ENCODE assay signal across 9 mouse cellular contexts in the genomic region with DNA sequence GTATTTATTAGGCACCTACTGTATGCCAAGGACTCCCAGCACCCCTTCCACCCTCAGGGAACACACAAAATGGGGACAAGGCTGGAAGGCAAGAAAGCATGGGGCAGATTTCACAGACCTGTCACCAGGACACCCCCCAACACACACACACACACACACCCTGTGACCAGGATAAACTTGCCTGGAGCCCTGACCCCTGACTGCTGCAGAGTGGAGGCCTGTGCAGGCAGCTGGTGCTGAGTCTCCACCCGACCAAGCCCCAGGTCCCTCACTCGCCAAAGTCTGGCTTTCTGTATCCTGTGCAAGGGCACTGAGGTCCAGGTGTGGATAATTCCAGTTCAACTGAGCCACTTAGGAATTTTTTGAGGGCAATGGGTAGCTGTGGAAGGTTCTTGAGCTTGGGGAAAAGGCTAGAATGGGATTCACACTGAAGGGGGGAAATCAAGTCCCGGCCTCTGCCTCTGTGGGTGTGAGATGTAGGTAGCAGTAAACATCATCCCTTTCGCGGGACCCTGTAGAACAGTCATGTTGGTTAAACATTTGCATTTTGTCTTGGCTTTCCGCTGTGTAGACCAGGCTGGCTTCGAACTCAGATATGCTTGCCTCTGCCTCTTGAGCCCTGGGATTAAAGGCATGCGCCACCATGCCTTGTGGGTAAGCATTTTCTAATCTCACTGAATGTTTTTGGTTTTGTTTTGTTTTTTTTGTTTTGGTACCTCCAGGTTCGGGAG. TPM values are rescaled to one million over a fixed set of nuclear protein-coding genes. Genes with fewer than 3 reads are reported as not detected.
DNase-seq lines count a peak whose midpoint lies in the region; ATAC-seq lines count a peak whose summit lies in the region.
"Had no signal": no experiment of that assay in that cellular context is flagged by ENCODE, and none has a peak within 500 bp of the region (broad histone marks: within the 10 kb centered on the region; RNA-seq: fewer than 3 reads in every experiment).

No protein-coding gene starts in this region.

- H3K9ac ChIP-seq in hindbrain, embryonic 11.5 days (ENCODE audit: low read depth, low read length): no peak overlapping the region
- no peak overlapping the region for H3K9ac ChIP-seq in hindbrain, embryonic 16.5 days (ENCODE audit: low read depth, low read length)
- H3K9ac ChIP-seq in embryonic facial prominence, embryonic 13.5 days: no peak overlapping the region
- no peak overlapping the region for H3K9ac ChIP-seq in limb, embryonic 13.5 days

- no peak for DNase-seq in hindbrain, embryonic 11.5 days (ENCODE audit: low spot score)
- peak; percentile 42 for DNase-seq in NIH3T3 (ENCODE audit: low read depth)
- no peak for DNase-seq in spleen, adult 12 weeks (ENCODE audit: low spot score)
- no peak for DNase-seq in MN1 (ENCODE audit: low spot score)
- DNase-seq: layer of hippocampus, adult 9-11 months had no signal

- no peak overlapping the region for H3K4me3 ChIP-seq in hindbrain, embryonic 11.5 days (ENCODE audit: low read depth, low read length)
- no peak overlapping the region for H3K4me3 ChIP-seq in hindbrain, embryonic 16.5 days (ENCODE audit: low read length)
- no peak overlapping the region for H3K4me3 ChIP-seq in embryonic facial prominence, embryonic 13.5 days
- H3K4me3 ChIP-seq in limb, embryonic 13.5 days: no peak overlapping the region

- H3K27me3 ChIP-seq in hindbrain, embryonic 11.5 days (ENCODE audit: control insufficient read depth, insufficient read depth, low read length): peaks cover 66% of the 10 kb centered on the region
- peaks cover 13% of the 10 kb centered on the region; the same call in 1 of the 2 replicates for H3K27me3 ChIP-seq in hindbrain, embryonic 16.5 days (replicated peaks; ENCODE audit: control insufficient read depth, insufficient read depth, low read length)
- peaks cover 10% of the 10 kb centered on the region; the same call in 1 of the 2 replicates for H3K27me3 ChIP-seq in embryonic facial prominence, embryonic 13.5 days
- H3K27me3 ChIP-seq in limb, embryonic 13.5 days: peaks cover 34% of the 10 kb centered on the region

- H3K4me2 ChIP-seq in hindbrain, embryonic 11.5 days (replicated peaks; ENCODE audit: low read depth, low read length): no peak overlapping the region
- H3K4me2 ChIP-seq in hindbrain, embryonic 16.5 days (ENCODE audit: low read length): no peak overlapping the region
- no peak overlapping the region for H3K4me2 ChIP-seq in embryonic facial prominence, embryonic 13.5 days
- H3K4me2 ChIP-seq in limb, embryonic 13.5 days (replicated peaks): peak overlapping the region; percentile 68

- peak overlapping the region; percentile 67 for H3K27ac ChIP-seq in hindbrain, embryonic 11.5 days (ENCODE audit: low read depth, low read length)
- no peak overlapping the region for H3K27ac ChIP-seq in hindbrain, embryonic 16.5 days (ENCODE audit: low read depth, low read length)
- peak overlapping the region; percentile 95 for H3K27ac ChIP-seq in embryonic facial prominence, embryonic 13.5 days
- H3K27ac ChIP-seq in limb, embryonic 13.5 days: peak overlapping the region; percentile 92

- no peaks in the 10 kb centered on the region for H3K36me3 ChIP-seq in hindbrain, embryonic 11.5 days (ENCODE audit: control insufficient read depth, insufficient read depth, low read length)
- H3K36me3 ChIP-seq in hindbrain, embryonic 16.5 days (ENCODE audit: control insufficient read depth, insufficient read depth, low read length): peaks cover 15% of the 10 kb centered on the region
- H3K36me3 ChIP-seq in embryonic facial prominence, embryonic 13.5 days: peaks cover 30% of the 10 kb centered on the region
- peaks cover 30% of the 10 kb centered on the region for H3K36me3 ChIP-seq in limb, embryonic 13.5 days

- H3K4me1 ChIP-seq in hindbrain, embryonic 11.5 days (replicated peaks; ENCODE audit: control insufficient read depth, insufficient read depth, low read length): peaks cover 33% of the 10 kb centered on the region
- peaks cover 34% of the 10 kb centered on the region for H3K4me1 ChIP-seq in hindbrain, embryonic 16.5 days (ENCODE audit: control insufficient read depth, insufficient read depth, low read depth, low read length)
- H3K4me1 ChIP-seq in embryonic facial prominence, embryonic 13.5 days: peaks cover 77% of the 10 kb centered on the region
- H3K4me1 ChIP-seq in limb, embryonic 13.5 days: peaks cover 80% of the 10 kb centered on the region

- no peak for ATAC-seq in hindbrain, embryonic 11.5 days (ENCODE audit: low FRiP score)
- ATAC-seq in hindbrain, embryonic 16.5 days: no peak
- ATAC-seq in embryonic facial prominence, embryonic 13.5 days (ENCODE audit: insufficient number of reproducible peaks, insufficient read depth, low FRiP score, low TSS enrichment, low read depth): no peak
- no peak for ATAC-seq in limb, embryonic 13.5 days (ENCODE audit: low FRiP score, low read depth)
- ATAC-seq in CD4-positive, CD25-positive, alpha-beta regulatory T cell, adult 4 months: no peak

- H3K9me3 ChIP-seq in hindbrain, embryonic 11.5 days (ENCODE audit: control insufficient read depth, low read length): no peaks in the 10 kb centered on the region
- no peaks in the 10 kb centered on the region for H3K9me3 ChIP-seq in hindbrain, embryonic 16.5 days (ENCODE audit: control insufficient read depth, low read length)
- no peaks in the 10 kb centered on the region for H3K9me3 ChIP-seq in embryonic facial prominence, embryonic 13.5 days
- H3K9me3 ChIP-seq in limb, embryonic 13.5 days: no peaks in the 10 kb centered on the region

- 42% methylated on average over 9 of the region's 9 CpGs for WGBS in hindbrain, embryonic 11.5 days
- WGBS in hindbrain, embryonic 16.5 days: 49% methylated on average over 9 of the region's 9 CpGs
- 36% methylated on average over 9 of the region's 9 CpGs for WGBS in embryonic facial prominence, embryonic 13.5 days
- 42% methylated on average over 9 of the region's 9 CpGs for WGBS in limb, embryonic 13.5 days

RNA-seq across cellular contexts. Expression of a gene that starts 4.7 kb away (rescaled TPM):
- 7.2 and 8.8 TPM in 2 replicates for polyA plus RNA-seq in hindbrain, embryonic 11.5 days (2014; fragmentation: Nextera tagmentation; extraction: Ambion mirVana)
- polyA plus RNA-seq in hindbrain, embryonic 16.5 days (2015; fragmentation: Nextera tagmentation; extraction: Ambion mirVana): 40.9 and 50.2 TPM in 2 replicates
- polyA plus RNA-seq in embryonic facial prominence, embryonic 13.5 days (2015; fragmentation: Nextera tagmentation; extraction: Ambion mirVana): 63.4 and 71.4 TPM in 2 replicates
- 68.8 and 69.8 TPM in 2 replicates for polyA plus RNA-seq in limb, embryonic 13.5 days (2015; fragmentation: Nextera tagmentation; extraction: Ambion mirVana)
- under 1 TPM in 1 of 2 experiments, not detected in 1; 0.78 TPM for polyA plus RNA-seq in CD4-positive, CD25-positive, alpha-beta regulatory T cell, adult 4 months (2017; shearing (Covaris generic))

RNA-seq across cellular contexts. Expression of a gene that starts 10.4 kb away (rescaled TPM):
- polyA plus RNA-seq in hindbrain, embryonic 11.5 days (2014; fragmentation: Nextera tagmentation; extraction: Ambion mirVana): 264 and 280 TPM in 2 replicates
- polyA plus RNA-seq in hindbrain, embryonic 16.5 days (2015; fragmentation: Nextera tagmentation; extraction: Ambion mirVana): 457 and 712 TPM in 2 replicates
- polyA plus RNA-seq in embryonic facial prominence, embryonic 13.5 days (2015; fragmentation: Nextera tagmentation; extraction: Ambion mirVana): 464 and 465 TPM in 2 replicates
- 477 and 492 TPM in 2 replicates for polyA plus RNA-seq in limb, embryonic 13.5 days (2015; fragmentation: Nextera tagmentation; extraction: Ambion mirVana)
- polyA plus RNA-seq in CD4-positive, CD25-positive, alpha-beta regulatory T cell, adult 4 months (2017; shearing (Covaris generic)): 100 to 1,000 TPM; 103 to 139 TPM

RNA-seq across cellular contexts. Expression of a gene that starts 24.7 kb away (rescaled TPM):
- polyA plus RNA-seq in hindbrain, embryonic 11.5 days (2014; fragmentation: Nextera tagmentation; extraction: Ambion mirVana): 57.3 and 61.7 TPM in 2 replicates
- 96.0 and 104 TPM in 2 replicates for polyA plus RNA-seq in hindbrain, embryonic 16.5 days (2015; fragmentation: Nextera tagmentation; extraction: Ambion mirVana)
- polyA plus RNA-seq in embryonic facial prominence, embryonic 13.5 days (2015; fragmentation: Nextera tagmentation; extraction: Ambion mirVana): 84.2 and 90.1 TPM in 2 replicates
- 89.8 and 89.9 TPM in 2 replicates for polyA plus RNA-seq in limb, embryonic 13.5 days (2015; fragmentation: Nextera tagmentation; extraction: Ambion mirVana)
- 10 to 100 TPM; 28.5 to 42.5 TPM for polyA plus RNA-seq in CD4-positive, CD25-positive, alpha-beta regulatory T cell, adult 4 months (2017; shearing (Covaris generic))

RNA-seq across cellular contexts. Expression of a gene that starts 31.2 kb away (rescaled TPM):
- polyA plus RNA-seq in hindbrain, embryonic 11.5 days (2014; fragmentation: Nextera tagmentation; extraction: Ambion mirVana): 5.1 and 7.7 TPM in 2 replicates
- polyA plus RNA-seq in hindbrain, embryonic 16.5 days (2015; fragmentation: Nextera tagmentation; extraction: Ambion mirVana): 9.0 and 9.2 TPM in 2 replicates
- 12.8 and 17.2 TPM in 2 replicates for polyA plus RNA-seq in embryonic facial prominence, embryonic 13.5 days (2015; fragmentation: Nextera tagmentation; extraction: Ambion mirVana)
- polyA plus RNA-seq in limb, embryonic 13.5 days (2015; fragmentation: Nextera tagmentation; extraction: Ambion mirVana): 13.8 and 18.4 TPM in 2 replicates
- 1 to 10 TPM in 1 of 2 experiments, not detected in 1; 2.8 TPM for polyA plus RNA-seq in CD4-positive, CD25-positive, alpha-beta regulatory T cell, adult 4 months (2017; shearing (Covaris generic))

RNA-seq across cellular contexts. Expression of a gene that starts 36.4 kb away (rescaled TPM):
- polyA plus RNA-seq in hindbrain, embryonic 11.5 days (2014; fragmentation: Nextera tagmentation; extraction: Ambion mirVana): 0.77 and 1.2 TPM in 2 replicates
- polyA plus RNA-seq in hindbrain, embryonic 16.5 days (2015; fragmentation: Nextera tagmentation; extraction: Ambion mirVana): 1.6 and 2.3 TPM in 2 replicates
- 1.3 and 2.0 TPM in 2 replicates for polyA plus RNA-seq in embryonic facial prominence, embryonic 13.5 days (2015; fragmentation: Nextera tagmentation; extraction: Ambion mirVana)
- 1.3 and 1.5 TPM in 2 replicates for polyA plus RNA-seq in limb, embryonic 13.5 days (2015; fragmentation: Nextera tagmentation; extraction: Ambion mirVana)
- 1 to 10 TPM; 3.6 to 3.8 TPM for polyA plus RNA-seq in CD4-positive, CD25-positive, alpha-beta regulatory T cell, adult 4 months (2017; shearing (Covaris generic))
